Mouse (Mus musculus) lung, adult 2 months (tissue): Measurements from ENCODE around the gene Cma2.

Source experiments
- CTCF ChIP-seq: fragments of 200-500 bp; IDR thresholded peaks from 2 replicates; pipeline ENCODE4 v1.5.1; 2011; ENCODE audit warnings: mild to moderate bottlenecking, low read length, control low read depth; ENCODE audit not compliant: insufficient read depth
- POLR2A ChIP-seq: fragments of 200-500 bp; IDR thresholded peaks from 2 replicates; pipeline ENCODE4 v1.6.1; 2011; ENCODE audit warnings: low read depth, mild to moderate bottlenecking, control low read depth, low read length, borderline replicate concordance; ENCODE audit errors: extremely low read depth

DNA sequence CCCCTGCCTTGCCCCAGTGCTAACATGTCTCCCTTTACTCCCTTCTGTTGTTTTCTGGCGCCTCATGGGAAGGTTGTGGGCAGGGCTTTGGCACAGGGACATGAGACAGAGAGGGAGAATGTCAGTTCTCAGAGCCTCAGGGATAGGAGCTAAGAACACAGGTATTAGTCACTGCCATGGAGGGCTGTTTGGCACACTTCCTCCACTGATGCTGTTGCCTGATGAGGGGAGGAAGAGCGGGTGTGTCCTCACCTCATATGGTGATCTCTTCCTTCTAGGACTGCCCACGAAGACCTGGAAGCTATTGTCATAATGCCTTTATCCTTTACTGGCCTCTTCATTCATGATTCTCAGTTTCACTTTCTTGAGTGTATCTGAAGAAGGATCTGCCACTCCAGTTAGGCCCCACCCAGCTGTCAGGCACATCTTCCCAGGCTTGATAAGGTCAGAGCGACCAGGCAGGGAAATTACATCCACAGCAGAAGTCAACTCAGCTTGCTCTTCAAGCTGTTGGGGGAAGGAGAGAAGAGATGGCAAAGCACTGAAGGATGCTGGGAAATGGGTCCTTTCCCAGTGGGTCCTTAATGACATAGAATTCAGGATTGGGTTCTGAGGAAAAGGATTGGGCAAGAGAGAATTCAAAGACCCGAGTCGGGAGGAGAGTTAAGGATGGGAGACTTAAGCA lies at the start of gene Cma2:
- TF ChIP-seq CTCF (no peak), POLR2A (no peak)
